Mouse (Mus musculus) R1 (cell line): ENCODE data around the gene Fam13c.

Experiments used
- DNase-seq: peaks from one replicate; pipeline ENCODE4 v3.0.0-alpha.2; 2018; ENCODE audit warnings: low read depth, low spot score

Fam13c gene

DNA sequence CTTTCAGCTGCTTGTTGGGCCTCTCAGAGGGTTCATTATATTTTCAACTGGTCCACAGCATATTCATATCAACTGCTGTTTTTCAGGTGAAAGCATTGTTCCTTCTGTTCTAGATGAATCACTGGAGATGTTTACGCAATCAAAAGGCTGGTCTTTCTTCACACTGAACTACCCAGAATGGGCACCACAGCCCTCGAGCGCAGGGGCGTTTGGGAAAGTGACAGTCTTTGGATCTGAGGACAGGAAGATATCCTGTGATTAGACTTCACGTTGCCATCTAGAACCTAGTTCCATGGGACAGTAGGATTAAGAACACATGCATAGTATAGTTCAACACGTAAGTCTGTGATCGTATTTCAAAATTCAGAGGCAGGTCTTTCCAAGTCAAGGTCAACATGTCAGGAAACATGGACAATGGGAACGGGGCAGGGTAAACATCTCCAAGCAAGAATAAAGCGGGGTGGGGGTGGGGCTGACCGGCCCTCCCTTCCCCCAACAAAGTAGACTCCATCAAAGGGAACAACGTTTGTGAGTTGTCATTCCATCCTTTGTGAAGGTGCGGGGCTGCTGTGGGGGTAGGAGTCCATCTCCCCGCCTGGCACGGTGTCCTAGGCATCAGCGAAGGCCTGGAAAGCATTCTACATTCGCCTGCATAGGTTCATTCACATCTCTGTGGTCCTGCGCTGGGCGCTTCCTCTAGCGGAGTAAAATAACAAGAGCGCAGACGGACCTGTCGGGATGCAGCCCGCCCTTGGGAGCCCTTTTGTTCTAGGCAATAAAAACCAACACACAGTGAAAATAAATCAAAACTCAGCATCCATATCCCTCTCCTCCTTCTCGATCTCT is at the start of gene Fam13c:
TSS of gene Fam13c (plus strand) at position 806 of the 846 bp plus-strand sequence.
- DNase-seq = peak; percentile 69

DNA sequence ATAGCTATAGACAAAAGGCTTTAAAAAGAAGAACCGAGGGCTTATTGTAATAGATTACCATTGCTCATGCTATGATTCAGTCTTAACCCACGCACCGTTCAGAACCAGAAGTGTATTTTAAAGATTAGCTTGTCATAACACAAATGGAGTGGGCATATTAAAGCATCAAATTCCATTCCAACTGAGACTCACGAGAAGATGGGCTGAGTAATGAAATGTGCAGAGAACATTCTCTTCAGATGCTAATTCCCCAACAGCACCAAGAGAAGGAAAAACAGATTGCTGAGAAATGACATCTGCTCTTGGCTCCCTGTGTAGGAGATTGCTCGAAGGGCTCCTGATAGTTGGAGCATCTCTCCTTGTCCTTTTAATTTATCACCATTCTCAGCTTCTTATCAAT is 44.4 kb upstream of the Fam13c start:
- no peak for DNase-seq

DNA sequence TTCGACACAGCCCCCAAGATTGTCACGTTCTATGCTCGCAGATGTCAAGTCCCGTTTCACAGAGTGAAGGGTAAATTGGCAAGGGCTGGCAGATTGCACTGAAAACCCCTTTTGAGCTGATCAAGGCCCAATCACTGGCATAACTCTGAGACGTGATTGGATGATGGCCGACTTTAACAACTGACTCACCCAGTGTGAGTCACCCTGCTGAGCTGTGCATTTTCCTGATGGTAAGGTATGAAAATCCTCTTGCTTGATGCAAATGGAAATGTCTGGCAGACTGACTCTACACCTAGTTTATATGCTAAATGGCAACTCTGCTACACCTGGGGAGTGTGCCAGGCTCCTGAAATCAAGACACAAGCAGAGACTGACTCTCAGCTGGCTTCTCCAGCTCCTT is 42.1 kb upstream of the Fam13c start:
- no peak for DNase-seq

DNA sequence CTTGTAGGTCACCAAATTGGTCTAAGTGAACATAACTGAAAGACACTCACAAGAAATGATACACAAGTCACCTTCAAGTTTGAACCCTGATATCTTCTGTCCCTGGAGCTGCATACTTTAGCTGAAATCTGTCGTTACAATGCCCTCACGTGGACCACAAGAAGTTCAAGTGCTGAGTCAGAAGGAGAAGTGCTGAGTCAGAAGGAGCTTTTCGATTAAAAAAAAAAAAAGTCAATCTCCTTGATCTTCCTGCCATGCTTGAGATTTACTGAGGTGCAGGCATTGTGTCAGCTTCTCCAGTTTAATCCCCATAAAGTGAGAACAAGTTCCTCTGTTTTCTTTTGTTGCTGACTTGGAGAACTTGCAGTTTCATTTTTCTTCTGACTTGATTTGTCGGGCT is 38.3 kb upstream of the Fam13c start:
- DNase-seq = no peak

DNA sequence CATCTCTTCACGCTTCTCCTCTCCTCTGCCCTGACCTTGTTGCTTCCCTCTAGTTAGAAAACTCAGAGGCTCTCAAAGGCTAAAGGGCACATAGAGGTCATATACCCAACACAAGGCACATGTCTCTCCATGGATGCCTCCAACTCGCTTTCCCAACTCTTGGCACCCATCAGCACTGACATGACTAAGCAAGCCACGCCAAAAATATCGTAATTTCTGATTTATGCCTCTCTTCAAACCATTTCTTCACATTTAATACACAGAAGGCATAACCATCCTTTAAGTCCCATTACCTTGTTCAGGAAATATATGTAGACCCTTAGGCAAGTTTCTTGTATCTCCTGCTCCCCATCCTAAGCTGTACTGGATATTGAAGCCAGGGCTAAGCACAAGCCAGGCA is 37.6 kb upstream of the Fam13c start:
- DNase-seq = no peak

DNA sequence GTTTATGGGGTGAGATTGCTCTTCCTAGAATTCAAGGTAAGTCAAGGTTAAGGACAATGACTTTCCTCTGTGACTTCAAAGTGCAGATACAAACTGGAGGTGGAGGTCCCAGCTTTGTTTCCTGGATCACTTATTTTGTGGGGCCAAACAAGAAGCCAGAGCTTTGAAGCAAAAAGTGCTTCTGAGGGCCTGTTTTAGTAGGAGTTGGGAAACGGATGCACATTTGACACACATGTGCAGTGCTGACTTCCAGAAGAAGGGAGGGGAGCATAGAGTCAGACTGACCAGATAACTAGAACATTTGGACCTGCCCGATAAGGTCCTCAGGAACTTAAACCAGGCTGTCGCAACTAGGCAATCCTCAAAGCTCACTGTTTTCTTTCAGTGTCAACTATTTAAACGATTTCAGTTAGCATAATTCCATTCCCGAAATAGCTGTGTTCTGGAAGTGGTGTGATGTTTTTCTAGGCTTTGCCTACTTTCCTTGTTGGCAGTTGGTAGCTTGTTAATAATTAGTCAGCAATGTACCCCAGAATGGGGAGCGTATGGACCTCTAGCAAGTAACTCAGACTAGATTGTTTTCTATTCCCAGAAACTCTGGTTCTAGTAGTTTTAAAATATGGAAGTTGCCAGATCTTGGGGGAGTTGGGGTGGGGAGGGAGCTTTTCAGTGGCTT is 22.3 kb upstream of the Fam13c start:
- no peak for DNase-seq

DNA sequence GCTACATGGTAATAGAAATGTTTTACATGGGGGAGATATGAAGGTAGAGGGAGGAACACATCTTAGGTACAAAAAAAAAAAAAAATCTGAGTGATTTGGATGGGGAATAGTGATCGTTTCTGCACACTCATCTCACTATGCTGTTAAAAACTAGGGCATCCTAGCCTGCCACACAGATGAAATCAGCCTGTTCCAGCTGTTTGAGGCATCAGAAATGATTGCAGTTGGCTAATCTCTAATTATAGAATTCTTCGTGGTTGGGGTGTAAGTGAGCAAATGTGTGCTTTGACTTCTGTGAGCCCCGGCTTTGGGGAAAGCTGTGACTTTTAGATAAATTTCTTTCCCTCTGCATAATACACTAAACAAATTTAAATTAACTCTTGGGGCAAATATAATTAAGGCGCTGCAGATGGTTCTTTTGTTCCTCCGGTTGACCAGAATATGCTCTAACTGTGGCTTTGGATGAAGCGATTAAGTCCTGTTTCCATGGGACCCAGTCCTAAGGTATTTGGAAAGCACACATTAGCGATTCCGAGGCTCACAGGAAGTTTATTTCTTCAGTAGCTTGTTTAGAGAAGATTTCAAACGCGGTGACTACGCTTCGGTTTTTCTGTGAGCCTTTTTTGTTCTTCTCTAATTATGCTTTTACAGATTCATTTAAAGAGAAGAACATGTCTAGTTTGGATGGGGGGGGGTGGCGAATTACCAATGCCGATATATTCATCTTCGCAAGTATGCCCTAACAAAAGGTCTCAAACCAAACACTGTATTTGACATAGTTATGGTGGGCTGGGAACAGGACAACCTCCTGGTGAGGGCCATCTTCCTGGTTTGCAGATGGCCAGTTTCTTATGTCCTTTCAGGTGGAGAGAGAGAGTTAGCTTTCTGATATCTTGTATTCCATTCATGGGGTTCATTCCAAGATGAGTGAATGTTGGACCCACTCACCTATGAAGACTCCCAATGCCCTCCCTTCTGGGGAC is 20.7 kb upstream of the Fam13c start:
- peak; percentile 36 for DNase-seq

DNA sequence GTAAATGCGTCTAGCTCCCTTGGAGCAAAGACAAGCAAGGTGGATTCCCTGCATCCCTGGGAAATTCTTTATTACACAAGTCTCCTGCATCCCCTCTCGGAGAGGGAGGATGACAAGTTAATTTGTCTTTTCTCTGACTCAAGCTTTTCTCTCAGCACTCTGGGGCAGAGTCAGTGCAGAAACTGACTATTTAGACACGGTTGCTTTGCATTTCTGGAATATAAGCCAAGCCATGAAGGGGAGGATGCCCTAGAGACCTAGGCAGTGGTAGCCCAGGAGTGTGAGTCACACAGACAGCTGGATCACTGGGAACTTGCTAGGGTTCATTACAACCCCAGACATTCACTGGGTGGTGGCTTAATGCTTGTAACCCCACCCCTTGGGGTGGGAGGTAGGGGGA is 13.9 kb upstream of the Fam13c start:
- DNase-seq = no peak

DNA sequence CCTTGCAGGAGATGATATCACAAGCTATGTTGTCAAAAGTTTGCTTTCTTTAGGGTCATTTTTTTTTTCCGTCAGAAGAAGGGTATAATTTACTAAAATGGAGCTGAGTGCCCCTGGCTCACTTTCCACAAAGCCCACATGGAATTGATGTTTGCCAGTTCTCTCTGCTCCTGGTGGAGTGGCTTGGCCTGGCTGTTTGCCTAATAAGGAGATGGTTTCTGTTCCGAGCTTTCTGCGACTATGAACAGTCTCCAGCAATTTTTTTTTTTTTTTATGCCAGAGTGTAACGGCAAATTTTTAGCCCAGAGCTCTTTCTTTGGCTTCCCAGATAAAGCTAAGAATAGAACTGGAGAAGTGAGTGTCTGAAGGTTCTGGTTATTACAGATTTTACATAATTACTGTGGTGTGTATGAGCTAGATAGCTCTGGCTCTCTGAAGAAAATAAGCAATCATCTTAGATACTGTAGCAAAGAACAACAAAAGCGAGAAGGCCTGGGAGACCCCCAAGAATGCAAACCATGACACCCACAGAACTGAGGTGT is 12.1 kb upstream of the Fam13c start:
- DNase-seq = no peak

DNA sequence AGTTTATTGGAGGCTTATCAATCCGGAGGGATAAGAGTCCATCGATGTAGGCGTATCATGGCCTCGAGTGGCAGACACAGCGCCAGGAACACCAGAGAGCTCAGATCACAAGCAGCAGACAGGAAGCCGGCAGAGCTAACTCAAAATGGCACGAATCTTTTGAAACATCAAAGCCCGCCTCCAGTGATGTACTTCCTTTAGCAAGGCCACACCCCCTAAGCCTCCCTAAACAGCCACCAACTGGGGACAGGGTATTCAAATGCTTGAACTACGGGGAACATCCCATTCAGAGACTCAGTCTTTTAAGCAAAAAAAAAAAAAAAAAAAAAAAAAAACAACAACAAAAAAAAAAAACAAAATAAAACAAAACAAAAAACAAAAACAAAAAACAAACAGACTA is 10.9 kb upstream of the Fam13c start:
- DNase-seq = peak; percentile 90

DNA sequence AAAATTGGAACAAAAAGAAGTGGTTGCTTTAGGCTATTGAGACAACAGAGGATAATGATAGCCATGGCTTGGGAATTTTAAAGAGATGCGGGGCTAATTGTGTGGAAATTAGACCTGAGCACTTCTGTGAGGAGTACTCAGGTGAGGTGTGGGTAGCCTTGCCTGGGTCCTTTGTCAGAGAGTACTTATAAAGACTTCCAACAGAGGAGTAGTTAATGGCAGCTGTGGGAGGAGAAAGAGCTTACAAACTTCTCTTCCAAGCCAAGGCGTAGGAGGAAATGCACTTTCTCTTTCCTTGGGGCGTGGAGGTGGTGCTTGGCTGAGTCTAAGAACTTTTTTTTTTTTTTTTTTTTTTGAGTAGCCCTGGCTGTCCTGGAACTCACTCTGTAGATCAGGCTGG is 6.9 kb upstream of the Fam13c start:
- DNase-seq = peak; percentile 96

DNA sequence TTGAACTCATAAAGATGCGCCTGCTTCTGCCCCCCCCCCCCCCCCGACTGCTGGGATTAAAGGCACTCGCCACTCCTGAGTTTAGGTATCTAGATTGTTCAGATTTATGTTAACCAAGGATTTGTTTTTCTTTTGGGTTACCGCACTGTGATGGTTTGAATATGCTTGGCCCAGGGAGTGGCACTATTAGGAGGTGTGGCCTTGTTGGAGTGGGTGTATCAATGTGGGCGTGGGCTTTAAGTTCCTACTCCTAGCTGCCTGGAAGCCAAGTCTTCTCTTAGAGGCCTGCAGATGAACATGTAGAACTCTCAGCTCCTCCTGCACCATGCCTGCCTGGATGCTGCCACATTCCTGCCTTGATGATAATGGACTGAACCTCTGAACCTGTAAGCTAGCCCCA is 6.5 kb upstream of the Fam13c start:
- peak; percentile 88 for DNase-seq

DNA sequence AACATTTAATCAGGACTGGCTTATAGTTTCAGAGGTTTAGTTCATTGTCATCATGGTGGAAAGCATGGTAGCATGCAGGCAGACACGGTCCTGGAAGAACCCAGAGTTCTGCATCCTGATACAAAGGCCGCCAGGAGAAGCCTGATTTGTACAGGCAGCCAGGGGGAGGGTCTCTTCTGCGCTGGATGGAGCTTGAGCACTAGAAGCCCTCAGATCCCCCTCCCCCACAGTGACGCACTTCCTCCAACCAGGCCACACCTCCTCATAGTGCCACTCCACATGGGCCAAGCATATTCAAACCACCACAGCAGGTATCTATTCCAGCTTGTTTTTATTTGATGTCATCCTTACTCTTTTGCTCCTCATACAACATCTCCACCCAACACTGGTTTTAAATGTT is 3.6 kb upstream of the Fam13c start:
- DNase-seq = peak; percentile 71

DNA sequence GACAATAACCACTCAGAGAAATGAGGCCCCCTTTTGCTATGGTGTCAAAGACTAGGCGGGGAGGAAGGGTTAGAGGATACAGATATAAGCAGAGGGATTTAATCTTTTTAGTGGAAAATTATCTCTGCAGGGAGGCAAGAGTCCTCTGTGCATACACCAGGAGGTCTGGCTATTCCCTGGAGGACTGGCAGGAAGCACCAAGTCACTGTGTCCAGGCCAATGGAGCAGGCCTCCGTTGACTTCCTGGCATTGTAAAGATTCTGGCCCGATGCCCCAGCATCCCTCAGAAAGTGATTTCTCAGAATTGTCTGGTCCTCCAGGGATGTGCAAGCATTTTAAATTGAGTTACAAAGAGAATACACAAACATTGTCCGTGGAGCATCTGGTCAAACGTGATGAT is 3.0 kb upstream of the Fam13c start:
- DNase-seq = no peak

DNA sequence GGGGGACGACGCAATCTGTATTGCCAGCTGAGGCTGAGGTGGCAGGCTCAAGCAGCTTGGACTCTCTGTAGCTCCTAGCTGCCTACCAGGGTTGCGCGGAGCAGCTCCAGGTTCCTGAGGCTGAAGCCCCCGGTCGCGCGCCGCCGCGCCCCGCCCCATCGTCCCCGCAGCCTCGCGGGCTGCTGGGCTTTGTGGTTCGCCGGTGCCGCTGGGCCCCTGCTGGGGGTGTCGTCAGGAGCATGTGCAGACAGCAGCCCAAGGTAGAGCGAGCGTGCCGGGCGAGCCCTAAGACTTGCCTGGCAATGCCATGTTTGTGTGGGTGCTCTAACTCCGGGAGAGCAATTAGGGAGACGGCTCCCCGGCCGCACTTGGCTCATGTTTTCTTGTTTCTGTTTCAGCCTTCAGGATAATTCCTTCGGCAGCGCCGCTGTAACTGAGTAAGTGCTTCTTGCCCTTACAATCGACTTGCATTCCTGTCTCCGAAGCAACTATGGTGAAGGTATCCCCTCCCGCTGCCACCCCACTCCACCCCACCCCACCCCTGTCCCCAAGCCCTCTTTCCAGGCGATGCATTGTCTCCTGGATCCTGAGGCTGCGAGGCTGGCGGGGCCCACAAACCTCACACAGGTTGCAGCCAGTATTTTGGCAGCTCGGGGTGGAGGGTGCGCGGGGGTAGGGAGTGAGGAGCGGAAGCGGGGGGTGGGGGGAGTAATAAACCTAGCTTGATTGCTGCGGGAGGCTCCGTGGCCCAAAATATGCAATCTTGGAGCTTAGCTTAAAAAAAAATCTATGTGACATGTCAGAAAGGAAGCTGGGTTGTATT is 569 bp downstream of the Fam13c start:
- DNase-seq = peak; percentile 81

DNA sequence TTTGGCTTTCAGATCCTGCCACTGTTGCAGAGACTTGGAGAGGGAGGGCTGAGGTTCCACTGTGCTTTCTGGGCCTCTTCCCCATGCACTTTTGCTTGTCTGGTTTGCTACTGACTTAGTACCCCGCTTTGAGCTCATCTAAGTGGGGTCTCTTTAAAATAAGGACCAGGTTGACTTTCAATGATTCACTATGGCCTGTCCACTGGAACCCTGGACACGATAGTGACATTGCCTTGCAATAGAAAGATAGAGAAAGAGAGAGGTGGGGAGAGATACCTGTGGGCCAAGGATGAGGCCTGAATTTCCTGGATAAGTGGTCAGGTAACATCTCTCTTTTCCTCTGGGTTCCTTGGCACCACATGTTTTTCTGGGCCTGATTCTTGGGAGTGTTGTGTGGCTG is 1.9 kb downstream of the Fam13c start:
- no peak for DNase-seq

DNA sequence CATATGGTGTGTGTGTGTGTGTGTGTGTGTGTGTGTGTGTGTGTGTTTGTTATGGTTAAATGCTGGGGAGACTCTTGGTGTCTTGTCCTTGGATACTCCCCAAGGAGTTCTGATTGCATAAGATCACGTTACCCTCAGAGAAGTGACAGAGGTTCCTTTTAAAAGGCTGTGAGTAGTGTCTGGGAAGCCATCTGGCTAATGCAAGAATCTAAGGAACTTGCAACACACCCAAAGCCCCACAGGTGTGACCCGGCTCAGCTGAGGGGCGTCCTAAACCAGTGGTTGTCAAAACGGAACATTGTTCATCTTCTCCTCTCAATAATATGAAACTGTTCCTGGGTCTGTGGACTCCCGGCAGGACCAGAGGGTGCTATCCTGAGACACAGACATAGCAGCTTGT is 2.3 kb downstream of the Fam13c start:
- DNase-seq = peak; percentile 86

DNA sequence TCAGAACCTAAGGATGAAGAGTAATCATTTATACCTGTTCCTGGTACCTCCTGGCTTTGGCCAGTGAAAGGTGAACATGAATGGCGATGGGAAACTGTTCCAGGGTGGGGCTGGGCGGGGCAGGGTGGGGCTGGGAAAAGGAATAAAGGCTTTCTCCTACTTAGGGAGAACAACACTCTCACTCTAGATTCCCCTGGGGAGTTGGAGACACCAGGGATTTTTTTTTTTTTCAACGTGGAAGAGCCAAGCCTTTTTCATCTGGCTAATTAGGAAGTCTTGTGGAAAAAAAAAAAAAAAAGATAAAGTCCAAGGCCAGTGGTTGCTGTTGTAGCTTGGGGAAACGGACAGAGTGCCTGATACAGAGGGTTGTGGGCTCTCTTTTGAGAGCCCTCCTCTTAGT is 7.5 kb downstream of the Fam13c start:
- peak; percentile 67 for DNase-seq

DNA sequence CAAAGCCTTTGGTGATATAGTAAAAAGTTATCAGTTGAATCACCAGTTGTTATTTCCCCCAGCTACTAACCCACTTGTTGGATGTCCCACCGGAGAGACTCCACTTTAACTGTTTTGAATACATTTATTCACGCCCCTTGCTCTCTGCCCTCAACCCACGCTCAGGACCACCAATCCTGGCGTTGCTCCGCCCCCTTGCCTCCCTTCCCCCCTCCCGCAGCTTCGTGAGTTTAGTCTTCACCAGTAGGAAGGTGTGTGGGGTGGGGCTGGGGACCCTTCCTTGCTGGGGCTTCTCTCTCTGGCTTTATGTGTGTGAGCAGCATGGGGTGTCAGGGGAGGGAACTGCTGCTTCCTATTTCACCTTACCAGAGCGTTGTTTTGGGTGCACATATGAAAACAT is 8.9 kb downstream of the Fam13c start:
- DNase-seq = peak; percentile 84

DNA sequence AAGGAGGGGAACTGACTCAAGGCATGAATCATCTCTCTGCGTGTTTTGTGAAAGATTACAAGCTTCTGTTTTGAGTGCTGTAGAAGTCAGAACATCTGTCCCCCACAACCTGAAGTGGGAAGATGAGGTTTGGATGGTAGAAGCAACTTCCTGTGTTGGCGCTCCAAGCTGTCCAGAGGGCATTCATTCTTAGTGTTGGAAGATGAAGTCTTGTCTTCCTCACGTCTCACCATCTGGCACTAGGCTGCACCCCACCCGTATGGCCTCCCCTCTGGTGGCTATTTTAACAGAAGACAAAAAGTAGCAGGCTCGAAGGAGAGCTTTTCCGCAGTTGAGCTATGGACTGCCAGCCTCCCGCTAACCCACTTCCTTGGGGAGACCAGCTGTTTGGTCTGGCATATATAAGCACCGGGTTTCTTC is 15.6 kb downstream of the Fam13c start:
- DNase-seq = no peak
